Mouse (Mus musculus): ENCODE measurements around the gene Brf1.

Gene Brf1

GRCm38 (mm10) chr12:113000294-113001132 lies at the start of gene Brf1:
Gene Brf1, minus strand, starts transcription at chr12:113000704.
- DNase-seq (ENCODE audit: low spot score) = peak; percentile 95

- no peak for DNase-seq (ENCODE audit: low spot score)
These were observed 49.3 kb upstream of the Brf1 start for GRCm38 (mm10) chr12:113049836-113050235.

GRCm38 (mm10) chr12:113048103-113048502 lies 47.6 kb upstream of the Brf1 start:
- DNase-seq (ENCODE audit: low spot score) = no peak

- DNase-seq (ENCODE audit: low spot score) = no peak
These were observed 46.4 kb upstream of the Brf1 start for GRCm38 (mm10) chr12:113046861-113047260.

- peak; percentile 64 for DNase-seq (ENCODE audit: low spot score)
These were observed 44.6 kb upstream of the Brf1 start for GRCm38 (mm10) chr12:113044916-113045677.

- DNase-seq (ENCODE audit: low spot score) = no peak
These were observed 42.0 kb upstream of the Brf1 start for GRCm38 (mm10) chr12:113042543-113042942.

GRCm38 (mm10) chr12:113041481-113042439 lies 41.3 kb upstream of the Brf1 start:
- DNase-seq (ENCODE audit: low spot score) = peak; percentile 68

- DNase-seq (ENCODE audit: low spot score) = no peak
These were observed 37.9 kb upstream of the Brf1 start for GRCm38 (mm10) chr12:113038414-113038813.

GRCm38 (mm10) chr12:113036996-113037395 lies 36.5 kb upstream of the Brf1 start:
- no peak for DNase-seq (ENCODE audit: low spot score)

- no peak for DNase-seq (ENCODE audit: low spot score)
These were observed 34.6 kb upstream of the Brf1 start for GRCm38 (mm10) chr12:113035093-113035492.

GRCm38 (mm10) chr12:113032296-113033250 lies 32.1 kb upstream of the Brf1 start:
- DNase-seq (ENCODE audit: low spot score) = no peak

- DNase-seq (ENCODE audit: low spot score) = no peak
These were observed 30.9 kb upstream of the Brf1 start for GRCm38 (mm10) chr12:113031441-113031840.

- no peak for DNase-seq (ENCODE audit: low spot score)
These were observed 30.5 kb upstream of the Brf1 start for GRCm38 (mm10) chr12:113030993-113031392.

- no peak for DNase-seq (ENCODE audit: low spot score)
These were observed 29.5 kb upstream of the Brf1 start for GRCm38 (mm10) chr12:113030046-113030445.

GRCm38 (mm10) chr12:113028898-113029297 lies 28.4 kb upstream of the Brf1 start:
- no peak for DNase-seq (ENCODE audit: low spot score)

- no peak for DNase-seq (ENCODE audit: low spot score)
These were observed 27.6 kb upstream of the Brf1 start for GRCm38 (mm10) chr12:113028067-113028466.

- no peak for DNase-seq (ENCODE audit: low spot score)
These were observed 27.0 kb upstream of the Brf1 start for GRCm38 (mm10) chr12:113027495-113027894.

- no peak for DNase-seq (ENCODE audit: low spot score)
These were observed 26.1 kb upstream of the Brf1 start for GRCm38 (mm10) chr12:113026557-113026956.

- no peak for DNase-seq (ENCODE audit: low spot score)
These were observed 22.6 kb upstream of the Brf1 start for GRCm38 (mm10) chr12:113023082-113023481.

GRCm38 (mm10) chr12:113021488-113021887 lies 21.0 kb upstream of the Brf1 start:
- no peak for DNase-seq (ENCODE audit: low spot score)

- no peak for DNase-seq (ENCODE audit: low spot score)
These were observed 18.3 kb upstream of the Brf1 start for GRCm38 (mm10) chr12:113018763-113019162.

Data from MN1 (cell line).